Mouse (Mus musculus) brown adipose tissue, adult 24 weeks (tissue): ENCODE results near the gene Srm. TPM values are rescaled to one million over a fixed set of nuclear protein-coding genes. Genes with fewer than 3 reads are reported as not detected.

Source experiments
- H3K27ac ChIP-seq: fragments of 200-500 bp; replicated peaks from 2 replicates; pipeline ENCODE4 v1.5.1; 2012; ENCODE audit warnings: low read depth, mild to moderate bottlenecking, low read length
- H3K4me1 ChIP-seq: fragments of 200-500 bp; 2 replicates; pipeline ENCODE4 v1.6.1; 2012; ENCODE audit warnings: low read length, mixed read lengths; ENCODE audit not compliant: control insufficient read depth, insufficient read depth, insufficient read length
- H3K4me3 ChIP-seq: fragments of 200-500 bp; 2 replicates; pipeline ENCODE4 v1.5.1; 2012; ENCODE audit warnings: low read depth, mild to moderate bottlenecking, low read length, moderate library complexity; ENCODE audit not compliant: insufficient read depth
- polyA plus RNA-seq: library from polyadenylated mRNA; stranded (reverse); fragments of >200 nt; gene quantifications from 2 replicates; pipeline ENCODE4 v1.2.4, GENCODE M21; 2012; ENCODE audit not compliant: missing spikeins, insufficient read depth, insufficient read length

The Srm gene
- polyA plus RNA-seq, 1 experiment: 21.4 TPM

GRCm38 (mm10) chr4:148590421-148591170 lies 707 bp upstream of the Srm start:
- Histone ChIP-seq H3K27ac (no peak overlapping the region), H3K4me1 (peaks cover 3% of the 10 kb centered on the region), H3K4me3 (peak overlapping the region; percentile 87)

GRCm38 (mm10) chr4:148591637-148592380 lies 506 bp downstream of the Srm start:
- no peak overlapping the region for H3K27ac ChIP-seq
- peaks cover 3% of the 10 kb centered on the region for H3K4me1 ChIP-seq
- peak overlapping the region; percentile 71 for H3K4me3 ChIP-seq

GRCm38 (mm10) chr4:148593996-148594395 lies 2.7 kb downstream of the Srm start:
- Histone ChIP-seq H3K4me3 (no peak overlapping the region), H3K4me1 (peaks cover 3% of the 10 kb centered on the region), H3K27ac (no peak overlapping the region)

GRCm38 (mm10) chr4:148595916-148596315 lies 4.6 kb downstream of the Srm start:
- Histone ChIP-seq H3K27ac (no peak overlapping the region), H3K4me3 (no peak overlapping the region), H3K4me1 (no peaks in the 10 kb centered on the region; the same call in 1 of the 2 replicates)

- H3K4me3 ChIP-seq: no peak overlapping the region
- no peak overlapping the region for H3K27ac ChIP-seq
- no peaks in the 10 kb centered on the region; the same call in 1 of the 2 replicates for H3K4me1 ChIP-seq
Observed at GRCm38 (mm10) chr4:148596731-148597130, 5.4 kb downstream of the Srm start.

GRCm38 (mm10) chr4:148598826-148599225 lies 7.5 kb downstream of the Srm start:
- no peaks in the 10 kb centered on the region for H3K4me1 ChIP-seq
- H3K4me3 ChIP-seq: no peak overlapping the region
- no peak overlapping the region for H3K27ac ChIP-seq

GRCm38 (mm10) chr4:148600316-148600715 lies 9.0 kb downstream of the Srm start:
- Histone ChIP-seq H3K4me1 (no peaks in the 10 kb centered on the region), H3K4me3 (no peak overlapping the region), H3K27ac (no peak overlapping the region)

- Histone ChIP-seq H3K4me1 (no peaks in the 10 kb centered on the region), H3K27ac (peak overlapping the region; percentile 61; the same call in 1 of the 2 replicates), H3K4me3 (no peak overlapping the region)
Observed at GRCm38 (mm10) chr4:148601871-148602270, 10.6 kb downstream of the Srm start.

GRCm38 (mm10) chr4:148602357-148603120 lies 11.2 kb downstream of the Srm start, which contains the start of gene Masp2:
Masp2 (plus strand) TSS chr4:148602554.
- no peak within 1 kb of the TSS for H3K4me3 ChIP-seq
- no peaks in the 10 kb centered on the region for H3K4me1 ChIP-seq
- H3K27ac ChIP-seq: peak within 1 kb of the TSS; percentile 61

GRCm38 (mm10) chr4:148603376-148604139 lies 12.3 kb downstream of the Srm start:
- H3K27ac ChIP-seq: no peak overlapping the region
- no peak overlapping the region for H3K4me3 ChIP-seq
- no peaks in the 10 kb centered on the region for H3K4me1 ChIP-seq

- no peak overlapping the region for H3K27ac ChIP-seq
- no peaks in the 10 kb centered on the region for H3K4me1 ChIP-seq
- no peak overlapping the region for H3K4me3 ChIP-seq
Observed at GRCm38 (mm10) chr4:148604141-148604540, 12.8 kb downstream of the Srm start.

GRCm38 (mm10) chr4:148604541-148605165 lies 13.3 kb downstream of the Srm start:
- Histone ChIP-seq H3K4me3 (no peak overlapping the region), H3K4me1 (no peaks in the 10 kb centered on the region), H3K27ac (no peak overlapping the region)

GRCm38 (mm10) chr4:148607758-148608157 lies 16.5 kb downstream of the Srm start:
- H3K4me1 ChIP-seq: no peaks in the 10 kb centered on the region
- H3K4me3 ChIP-seq: no peak overlapping the region
- H3K27ac ChIP-seq: no peak overlapping the region

GRCm38 (mm10) chr4:148609805-148610204 lies 18.5 kb downstream of the Srm start:
- no peaks in the 10 kb centered on the region for H3K4me1 ChIP-seq
- H3K27ac ChIP-seq: no peak overlapping the region
- H3K4me3 ChIP-seq: no peak overlapping the region
